Mouse (Mus musculus) heart, embryonic 12.5 days (tissue): ENCODE results near the gene Tcte1. TPM values are rescaled to one million over a fixed set of nuclear protein-coding genes. Genes with fewer than 3 reads are reported as not detected.

Source experiments
- ATAC-seq: fragments of 200-750 bp; cut with Nextera tagmentation; 2 replicates; pipeline ENCODE4 v1.8.0; 2017; ENCODE audit warnings: moderate TSS enrichment, moderate library complexity; ENCODE audit not compliant: insufficient number of reproducible peaks, low FRiP score
- H3K27ac ChIP-seq: fragments of 300-500 bp; sonication (generic); 2 replicates; pipeline ENCODE4 v1.5.1; 2016; ENCODE audit warnings: mild to moderate bottlenecking, moderate library complexity; ENCODE audit not compliant: poor library complexity, severe bottlenecking
- H3K27me3 ChIP-seq: fragments of 300-500 bp; sonication (generic); replicated peaks from 2 replicates; pipeline ENCODE4 v1.6.1; 2016; ENCODE audit warnings: mild to moderate bottlenecking, moderate library complexity
- H3K36me3 ChIP-seq: fragments of 300-500 bp; sonication (generic); 2 replicates; pipeline ENCODE4 v1.6.1; 2016; ENCODE audit warnings: mild to moderate bottlenecking, moderate library complexity
- H3K4me1 ChIP-seq: fragments of 300-500 bp; sonication (generic); replicated peaks from 2 replicates; pipeline ENCODE4 v1.6.1; 2016; ENCODE audit warnings: mild to moderate bottlenecking
- H3K4me2 ChIP-seq: fragments of 300-500 bp; sonication (generic); 2 replicates; pipeline ENCODE4 v1.6.1; 2016; ENCODE audit warnings: mild to moderate bottlenecking, moderate library complexity
- H3K4me3 ChIP-seq: fragments of 300-500 bp; sonication (generic); 2 replicates; pipeline ENCODE4 v1.5.1; 2016; ENCODE audit warnings: mild to moderate bottlenecking
- H3K9ac ChIP-seq: fragments of 300-500 bp; sonication (generic); 2 replicates; pipeline ENCODE4 v1.6.1; 2016; ENCODE audit warnings: mild to moderate bottlenecking, moderate library complexity
- H3K9me3 ChIP-seq: fragments of 300-500 bp; sonication (generic); replicated peaks from 2 replicates; pipeline ENCODE4 v1.6.1; 2016; ENCODE audit warnings: mild to moderate bottlenecking, moderate library complexity
- WGBS: fragments of 180-500 bp; shearing (Covaris S2); methylation state at CpG from one replicate; pipeline ENCODE4 v1.1.7; 2016; 5-methylcytosine and 5-hydroxymethylcytosine counted together
- polyA plus RNA-seq: library from polyadenylated mRNA; unstranded; fragments of >200 nt; fragmentation: Nextera tagmentation; extraction: Ambion mirVana; gene quantifications from 2 replicates; pipeline ENCODE4 v1.2.1, GENCODE M21; 2016

Gene Tcte1
- polyA plus RNA-seq, 1 experiment from 2014 or later = 0.20 TPM

DNA sequence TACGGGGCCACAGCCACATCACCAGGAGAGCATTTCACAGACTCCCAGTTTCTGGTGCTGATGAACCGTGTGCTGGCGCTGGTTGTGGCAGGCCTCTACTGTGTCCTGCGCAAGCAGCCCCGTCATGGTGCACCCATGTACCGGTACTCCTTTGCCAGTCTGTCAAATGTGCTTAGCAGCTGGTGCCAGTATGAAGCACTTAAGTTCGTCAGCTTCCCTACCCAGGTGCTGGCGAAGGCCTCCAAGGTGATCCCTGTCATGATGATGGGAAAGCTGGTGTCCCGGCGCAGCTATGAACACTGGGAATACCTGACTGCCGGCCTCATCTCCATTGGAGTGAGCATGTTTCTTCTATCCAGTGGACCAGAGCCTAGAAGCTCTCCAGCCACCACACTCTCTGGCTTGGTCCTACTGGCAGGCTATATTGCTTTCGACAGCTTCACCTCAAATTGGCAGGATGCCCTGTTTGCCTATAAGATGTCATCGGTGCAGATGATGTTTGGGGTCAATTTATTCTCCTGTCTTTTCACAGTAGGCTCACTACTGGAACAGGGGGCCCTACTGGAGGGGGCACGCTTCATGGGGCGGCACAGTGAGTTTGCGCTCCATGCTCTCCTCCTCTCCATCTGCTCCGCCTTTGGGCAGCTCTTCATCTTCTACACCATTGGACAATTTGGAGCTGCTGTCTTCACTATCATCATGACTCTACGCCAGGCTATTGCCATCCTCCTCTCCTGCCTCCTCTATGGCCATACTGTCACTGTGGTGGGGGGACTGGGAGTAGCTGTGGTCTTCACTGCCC is 43.3 kb downstream of the Tcte1 start:
- H3K9me3 ChIP-seq = no peaks in the 10 kb centered on the region
- WGBS = 68% methylated on average over 18 of the region's 18 CpGs
- H3K27ac ChIP-seq = peak overlapping the region; percentile 41; the same call in 1 of the 2 replicates
- H3K4me1 ChIP-seq = peaks cover 60% of the 10 kb centered on the region
- no peaks in the 10 kb centered on the region for H3K27me3 ChIP-seq
- ATAC-seq = no peak
- no peak overlapping the region for H3K4me2 ChIP-seq
- H3K9ac ChIP-seq = 0 out of 2 replicates have a peak overlapping the region, but pooled peaks have one; percentile 8
- no peak overlapping the region for H3K4me3 ChIP-seq
- H3K36me3 ChIP-seq = peaks cover 62% of the 10 kb centered on the region

DNA sequence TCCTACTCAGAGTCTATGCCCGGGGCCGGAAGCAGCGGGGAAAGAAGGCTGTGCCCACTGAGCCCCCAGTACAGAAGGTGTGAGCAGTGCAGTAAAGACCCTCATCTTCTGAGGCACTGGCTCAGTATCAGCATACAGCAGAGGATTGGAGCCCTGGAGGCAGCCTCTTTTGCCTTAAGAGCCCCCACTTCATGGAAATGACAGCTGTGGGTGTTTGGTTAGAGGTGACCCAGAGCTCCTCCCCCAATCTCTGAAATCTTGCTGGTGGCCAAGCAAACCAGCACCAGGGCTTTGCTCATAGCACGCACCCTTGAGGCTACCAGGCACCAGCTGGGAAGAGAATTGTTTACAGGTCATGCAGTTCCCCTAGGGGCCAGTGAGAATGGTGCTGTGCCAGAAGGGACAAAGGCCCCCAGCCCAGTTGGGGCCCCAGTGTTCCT is 43.9 kb downstream of the Tcte1 start:
- H3K4me1 ChIP-seq = peaks cover 62% of the 10 kb centered on the region
- 0 out of 2 replicates have a peak overlapping the region, but pooled peaks have one; percentile 8 for H3K9ac ChIP-seq
- 27% methylated on average over 4 of the region's 4 CpGs for WGBS
- H3K4me3 ChIP-seq = no peak overlapping the region
- H3K4me2 ChIP-seq = no peak overlapping the region
- peaks cover 64% of the 10 kb centered on the region for H3K36me3 ChIP-seq
- peak overlapping the region; percentile 41; the same call in 1 of the 2 replicates for H3K27ac ChIP-seq
- H3K9me3 ChIP-seq = no peaks in the 10 kb centered on the region
- ATAC-seq = no peak
- H3K27me3 ChIP-seq = no peaks in the 10 kb centered on the region

DNA sequence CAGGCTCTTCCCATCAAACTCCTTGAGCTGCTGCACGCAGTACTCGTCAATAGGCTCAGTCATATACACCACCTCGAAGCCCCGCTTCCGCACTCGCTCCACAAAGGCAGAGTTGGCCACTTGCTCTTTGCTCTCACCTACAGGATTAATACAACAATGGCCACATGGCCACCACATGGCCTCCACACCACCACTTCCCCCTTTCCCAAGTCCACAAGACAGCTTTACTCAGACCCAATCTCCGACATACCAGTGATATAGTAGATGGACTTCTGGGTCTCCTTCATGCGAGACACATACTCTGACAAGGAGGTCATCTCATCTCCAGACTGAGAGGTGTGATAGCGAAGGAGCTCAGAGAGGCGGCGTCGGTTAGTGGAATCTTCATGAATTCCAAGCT is 45.8 kb downstream of the Tcte1 start:
- no peak for ATAC-seq
- H3K9ac ChIP-seq = peak overlapping the region; percentile 29; the same call in 1 of the 2 replicates
- H3K27ac ChIP-seq = peak overlapping the region; percentile 41; the same call in 1 of the 2 replicates
- H3K4me2 ChIP-seq = no peak overlapping the region
- H3K36me3 ChIP-seq = peaks cover 64% of the 10 kb centered on the region
- H3K27me3 ChIP-seq = no peaks in the 10 kb centered on the region
- H3K9me3 ChIP-seq = no peaks in the 10 kb centered on the region
- WGBS = 87% methylated on average over 12 of the region's 12 CpGs
- H3K4me1 ChIP-seq = peaks cover 62% of the 10 kb centered on the region
- no peak overlapping the region for H3K4me3 ChIP-seq

DNA sequence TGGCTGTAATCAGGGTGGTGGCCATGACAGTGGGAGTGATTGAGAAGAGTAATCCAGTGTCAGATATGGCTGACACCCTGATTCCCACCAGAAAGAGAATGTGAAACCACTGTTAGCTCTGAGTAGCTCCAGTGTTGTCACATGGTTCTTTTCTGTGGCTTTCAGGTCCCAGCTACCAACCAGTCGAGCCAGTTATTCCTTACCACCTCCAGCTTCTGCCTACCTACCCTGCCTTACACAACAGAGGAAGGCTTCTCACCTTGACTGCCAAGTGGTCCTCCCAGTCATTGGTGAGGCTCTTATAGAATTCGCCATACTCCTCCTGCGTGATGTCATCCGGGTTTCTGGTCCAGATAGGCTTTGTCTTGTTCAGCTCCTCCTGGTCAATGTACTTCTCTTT is 46.8 kb downstream of the Tcte1 start:
- no peak overlapping the region for H3K9ac ChIP-seq
- H3K4me2 ChIP-seq = no peak overlapping the region
- H3K4me1 ChIP-seq = peaks cover 64% of the 10 kb centered on the region
- no peak for ATAC-seq
- no peaks in the 10 kb centered on the region for H3K27me3 ChIP-seq
- H3K36me3 ChIP-seq = peaks cover 64% of the 10 kb centered on the region
- 87% methylated on average over 4 of the region's 4 CpGs for WGBS
- no peak overlapping the region for H3K4me3 ChIP-seq
- H3K27ac ChIP-seq = no peak overlapping the region
- no peaks in the 10 kb centered on the region for H3K9me3 ChIP-seq

DNA sequence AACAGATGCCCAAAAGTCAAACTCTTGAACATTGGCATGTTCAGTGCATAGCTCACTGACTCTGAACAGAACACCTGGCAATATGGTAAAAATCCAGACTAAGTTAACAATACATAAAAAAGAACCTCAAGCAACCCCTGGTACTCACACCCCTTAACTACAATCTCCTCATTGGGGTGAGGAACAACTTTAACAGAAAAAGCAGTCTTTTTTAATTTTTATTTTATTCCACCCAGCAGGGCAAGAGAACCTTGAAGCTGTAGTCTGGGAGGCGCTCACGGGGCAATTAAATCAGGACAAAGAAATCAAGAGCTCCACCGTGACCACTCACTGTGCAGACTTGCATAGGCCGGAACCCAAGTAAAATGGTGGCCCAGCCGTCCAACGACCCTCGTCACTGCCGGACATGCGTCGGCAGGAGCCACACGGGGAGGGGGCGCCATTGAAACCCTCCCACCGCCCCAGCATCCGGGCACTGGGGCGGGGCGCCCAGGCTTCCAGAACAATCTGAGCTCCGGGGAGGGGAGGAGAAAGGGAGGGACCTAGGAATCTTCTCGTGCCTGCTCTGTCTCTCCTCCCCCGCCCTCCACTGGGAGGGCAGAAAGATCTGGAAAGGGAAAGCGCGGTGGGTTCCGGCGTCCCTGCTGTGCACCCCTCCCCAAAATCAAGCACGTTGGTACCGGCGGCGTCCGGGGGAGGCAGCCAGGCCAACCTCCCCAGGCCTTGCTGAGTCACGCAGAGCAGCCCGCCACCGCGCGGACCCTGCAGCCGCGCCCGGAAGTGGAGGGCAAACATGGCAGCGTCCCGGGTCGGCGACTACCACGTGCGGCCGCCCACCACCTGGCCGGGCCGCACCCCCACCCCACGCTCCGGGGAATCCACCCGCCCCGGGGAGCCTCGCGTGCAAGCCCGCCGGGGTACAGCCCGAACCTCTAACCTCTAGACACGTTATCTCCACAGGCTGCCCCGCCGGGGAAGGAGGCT is 49.2 kb downstream of the Tcte1 start:
- peak overlapping the region; percentile 97 for H3K4me3 ChIP-seq
- H3K4me1 ChIP-seq = peaks cover 54% of the 10 kb centered on the region
- peak; percentile 76 for ATAC-seq
- H3K9me3 ChIP-seq = no peaks in the 10 kb centered on the region
- peak overlapping the region; percentile 75 for H3K4me2 ChIP-seq
- peak overlapping the region; percentile 100 for H3K9ac ChIP-seq
- no peaks in the 10 kb centered on the region for H3K27me3 ChIP-seq
- H3K36me3 ChIP-seq = peaks cover 44% of the 10 kb centered on the region
- WGBS = under 1% methylated on average over 57 of the region's 57 CpGs
- H3K27ac ChIP-seq = peak overlapping the region; percentile 98

DNA sequence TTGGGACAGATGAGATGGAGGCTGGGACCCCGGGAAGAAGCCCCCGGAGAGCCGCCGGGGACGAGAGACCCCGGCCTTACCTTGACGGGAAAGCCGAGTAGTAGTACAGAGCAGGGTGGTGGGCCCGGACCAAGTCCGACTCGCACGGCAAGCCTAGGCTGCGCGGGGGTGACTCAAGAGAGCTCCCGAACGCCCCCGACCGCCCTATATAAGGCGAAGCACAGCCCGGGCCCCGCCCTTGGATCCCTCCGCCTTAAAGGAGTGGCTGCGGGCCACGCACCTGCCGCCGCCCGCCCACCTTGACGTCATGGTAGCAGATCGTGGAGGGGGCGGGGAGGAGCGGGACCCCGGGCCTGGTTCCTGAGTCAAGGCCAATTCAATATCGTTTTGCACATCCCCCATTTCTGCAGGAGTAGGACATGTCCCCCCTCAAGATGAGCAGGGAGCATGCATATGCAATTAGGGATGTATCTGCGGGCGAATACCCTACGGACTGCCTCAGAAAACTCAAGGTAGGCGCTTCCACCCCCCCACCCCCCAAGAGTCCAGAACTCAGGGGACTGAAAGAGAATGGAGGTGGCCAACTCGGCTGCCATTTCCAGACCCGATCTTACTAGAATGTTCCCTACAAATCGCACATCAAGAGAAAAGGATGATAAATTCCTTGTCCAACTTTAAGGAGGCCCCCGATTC is 50.0 kb downstream of the Tcte1 start, which contains the start of gene Hsp90ab1:
TSS of gene Hsp90ab1 (minus strand) at position 185 of the 693 bp plus-strand sequence.
- Histone ChIP-seq H3K9ac (peak within 1 kb of the TSS; percentile 100), H3K36me3 (peaks cover 36% of the 10 kb centered on the region), H3K27ac (peak within 1 kb of the TSS; percentile 98), H3K4me1 (peaks cover 51% of the 10 kb centered on the region), H3K27me3 (no peaks in the 10 kb centered on the region), H3K9me3 (no peaks in the 10 kb centered on the region), H3K4me2 (peak within 1 kb of the TSS; percentile 75), H3K4me3 (peak within 1 kb of the TSS; percentile 97)
- WGBS = under 1% methylated on average over 41 of the region's 41 CpGs
- ATAC-seq = peak; percentile 89

DNA sequence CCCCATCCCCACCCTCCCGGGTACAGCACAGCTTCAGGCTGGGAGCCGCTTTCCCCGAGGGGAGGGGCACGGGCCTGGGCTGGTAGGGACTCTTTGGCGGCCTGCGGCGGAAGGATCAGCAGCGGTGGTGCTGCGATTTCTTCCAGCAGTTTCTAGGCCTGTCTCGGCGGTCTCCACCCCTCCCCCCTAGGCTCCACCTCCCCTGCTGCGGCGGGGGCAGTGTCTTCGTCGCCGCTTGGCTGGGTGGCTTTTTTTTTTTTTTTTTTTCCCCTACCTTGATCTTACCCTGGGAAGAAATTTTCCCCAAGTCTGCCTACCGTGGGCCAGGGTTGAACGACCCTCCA is 50.5 kb downstream of the Tcte1 start:
- Histone ChIP-seq H3K9ac (peak overlapping the region; percentile 100), H3K27me3 (no peaks in the 10 kb centered on the region), H3K36me3 (peaks cover 30% of the 10 kb centered on the region), H3K9me3 (no peaks in the 10 kb centered on the region), H3K4me2 (peak overlapping the region; percentile 75), H3K4me3 (peak overlapping the region; percentile 97), H3K27ac (peak overlapping the region; percentile 98), H3K4me1 (peaks cover 52% of the 10 kb centered on the region)
- WGBS = 0% methylated on average over 18 of the region's 18 CpGs
- peak; percentile 79 for ATAC-seq

DNA sequence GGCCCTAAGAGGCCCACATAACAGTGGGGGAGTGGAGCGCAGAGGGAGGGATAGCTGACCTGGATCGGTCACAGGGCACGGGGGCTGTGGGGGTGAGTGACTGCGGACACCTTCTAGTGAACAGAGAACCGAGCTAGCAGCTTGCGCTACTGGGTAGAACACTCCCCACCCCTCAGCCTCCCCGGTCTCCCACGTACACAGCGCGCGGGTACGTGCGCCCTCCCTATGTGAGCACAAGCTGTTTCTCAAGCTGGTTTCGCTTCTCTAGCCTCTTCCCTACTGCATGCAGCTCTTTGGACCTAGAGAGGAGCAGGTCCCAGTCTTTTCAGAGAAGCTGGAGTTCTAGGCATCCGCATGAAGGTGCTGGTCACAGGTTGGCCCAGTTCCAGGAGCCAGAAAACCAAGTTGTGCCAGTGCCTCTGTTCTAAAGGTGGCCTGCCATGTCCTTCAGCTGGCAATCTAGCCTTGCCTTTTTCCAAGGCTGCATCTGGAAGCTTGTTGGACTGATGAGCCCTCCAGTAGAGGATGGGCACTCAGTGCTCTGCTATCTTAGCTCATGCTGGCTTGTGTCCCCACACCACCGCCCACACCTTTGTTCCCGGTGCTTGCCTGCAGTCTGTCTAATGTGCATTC is 51.0 kb downstream of the Tcte1 start:
- Histone ChIP-seq H3K9me3 (no peaks in the 10 kb centered on the region), H3K36me3 (peaks cover 25% of the 10 kb centered on the region), H3K4me3 (peak overlapping the region; percentile 97), H3K4me1 (peaks cover 49% of the 10 kb centered on the region), H3K27me3 (no peaks in the 10 kb centered on the region), H3K9ac (peak overlapping the region; percentile 100), H3K4me2 (peak overlapping the region; percentile 75), H3K27ac (peak overlapping the region; percentile 98)
- ATAC-seq = peak; percentile 30
- WGBS = 2% methylated on average over 17 of the region's 17 CpGs

DNA sequence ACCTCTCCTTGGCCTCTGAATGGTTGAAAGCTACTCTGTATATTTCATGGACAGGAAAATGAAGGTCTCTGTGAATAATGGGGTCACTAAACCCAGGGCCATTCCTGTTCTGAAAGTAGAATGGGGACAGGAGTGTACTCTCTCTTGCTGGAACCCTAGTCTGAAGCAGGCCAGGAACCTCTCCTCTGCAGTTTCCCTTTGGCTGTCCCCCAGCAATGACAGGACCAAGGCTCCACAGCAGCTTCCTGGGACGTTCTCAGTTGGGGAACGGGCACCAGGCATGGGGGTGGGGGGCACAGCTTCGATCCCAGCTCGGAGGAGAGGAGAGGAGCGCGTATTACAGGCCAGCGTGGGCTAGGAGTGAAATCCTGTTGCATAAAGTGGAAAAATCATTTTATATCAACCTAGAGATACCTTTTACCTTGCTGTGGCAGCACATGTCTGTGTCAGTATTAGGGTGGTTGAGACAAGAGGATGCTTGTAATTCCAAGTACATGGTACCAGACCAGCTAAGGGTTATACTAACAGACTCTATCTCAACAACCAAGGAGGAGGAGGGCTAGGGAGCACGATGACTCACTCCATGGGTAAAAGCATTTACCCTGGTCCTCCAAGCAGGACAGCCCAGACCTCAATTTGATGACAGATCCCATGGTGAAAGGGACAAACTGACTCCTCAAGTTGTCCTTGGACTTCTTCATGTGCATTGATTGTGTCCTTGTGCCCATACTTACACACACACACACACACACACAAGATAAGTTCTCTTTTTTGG is 52.1 kb downstream of the Tcte1 start:
- Histone ChIP-seq H3K9ac (peak overlapping the region; percentile 100), H3K4me2 (peak overlapping the region; percentile 75; the same call in 1 of the 2 replicates), H3K4me1 (peaks cover 40% of the 10 kb centered on the region), H3K27me3 (no peaks in the 10 kb centered on the region), H3K27ac (peak overlapping the region; percentile 98), H3K9me3 (no peaks in the 10 kb centered on the region), H3K36me3 (peaks cover 15% of the 10 kb centered on the region), H3K4me3 (no peak overlapping the region)
- WGBS = 80% methylated on average over 8 of the region's 8 CpGs
- ATAC-seq = no peak
